Mouse (Mus musculus): ENCODE measurements around the gene Ppp2r2c.

The Ppp2r2c gene

DNA sequence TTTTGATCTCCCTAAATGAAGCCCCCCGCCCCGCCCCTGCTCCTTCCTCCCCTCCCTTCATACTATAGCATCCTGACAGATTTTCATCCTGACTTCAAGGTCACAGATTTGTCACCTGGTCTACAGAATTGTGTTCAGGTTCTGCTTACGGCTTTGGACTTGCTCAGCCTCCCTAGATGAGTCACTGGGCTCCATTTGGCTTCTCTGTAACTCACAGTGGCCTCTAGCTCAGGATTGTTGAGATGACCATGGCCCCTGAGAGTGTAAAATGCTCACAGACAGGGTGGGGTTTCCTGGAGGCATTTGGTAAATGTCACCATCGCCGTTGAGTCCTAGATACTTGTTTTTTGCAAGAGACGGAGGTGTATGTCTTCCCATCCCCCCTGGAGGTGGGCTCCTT is 2.6 kb downstream of the Ppp2r2c start:
- DNase-seq (ENCODE audit: low spot score), result no peak

DNA sequence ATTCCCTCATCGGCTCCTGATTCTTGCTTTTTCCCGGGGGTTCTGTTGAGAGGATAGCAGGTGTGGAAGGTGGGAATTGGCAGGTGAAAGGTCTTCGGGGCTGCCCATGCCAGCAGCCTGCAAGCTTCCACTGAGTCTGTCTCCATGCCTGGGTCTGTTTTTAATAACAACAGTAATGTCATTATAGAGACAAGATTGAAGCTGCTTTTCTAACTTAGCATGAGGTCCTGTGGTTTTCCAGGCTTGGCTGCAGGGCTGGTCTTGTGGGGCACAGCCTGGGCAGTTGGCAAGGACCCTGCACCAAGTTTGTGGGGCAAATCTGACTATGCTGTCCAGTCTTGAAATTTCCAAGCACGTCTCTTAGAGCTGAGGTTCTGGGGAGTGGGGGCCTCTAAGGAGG is 7.6 kb downstream of the Ppp2r2c start:
- DNase-seq (ENCODE audit: low spot score), result no peak

DNA sequence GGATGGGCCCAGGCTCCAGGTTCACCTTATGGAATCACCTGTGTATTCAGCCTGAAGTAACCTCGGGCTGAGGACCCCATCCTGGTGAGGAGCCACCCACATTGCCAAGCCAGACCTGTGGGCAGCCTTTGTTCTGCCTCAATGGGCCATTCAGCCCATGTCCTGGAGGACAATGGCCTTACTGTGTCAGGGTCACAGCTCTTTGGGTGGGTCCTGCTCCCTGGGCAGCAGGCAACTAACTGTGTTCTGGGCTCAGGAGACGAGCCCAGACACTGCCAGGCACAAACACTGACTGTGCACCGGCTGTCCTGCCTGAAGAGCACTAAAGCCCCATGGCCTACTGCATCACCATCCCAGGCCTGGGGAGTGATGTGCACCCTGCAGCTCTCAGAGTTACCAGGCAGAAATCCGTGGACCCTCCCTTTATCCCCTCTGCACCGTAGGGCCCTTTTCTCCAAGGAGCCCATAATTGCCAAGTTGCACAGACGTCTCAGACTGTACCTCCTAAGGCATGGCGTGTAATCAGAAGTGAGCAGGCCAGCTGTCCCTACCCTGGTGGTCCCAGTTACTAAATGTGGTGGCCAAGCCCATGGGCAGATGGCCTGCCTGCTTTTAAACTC is 8.6 kb downstream of the Ppp2r2c start:
- DNase-seq (ENCODE audit: low spot score), result no peak

DNA sequence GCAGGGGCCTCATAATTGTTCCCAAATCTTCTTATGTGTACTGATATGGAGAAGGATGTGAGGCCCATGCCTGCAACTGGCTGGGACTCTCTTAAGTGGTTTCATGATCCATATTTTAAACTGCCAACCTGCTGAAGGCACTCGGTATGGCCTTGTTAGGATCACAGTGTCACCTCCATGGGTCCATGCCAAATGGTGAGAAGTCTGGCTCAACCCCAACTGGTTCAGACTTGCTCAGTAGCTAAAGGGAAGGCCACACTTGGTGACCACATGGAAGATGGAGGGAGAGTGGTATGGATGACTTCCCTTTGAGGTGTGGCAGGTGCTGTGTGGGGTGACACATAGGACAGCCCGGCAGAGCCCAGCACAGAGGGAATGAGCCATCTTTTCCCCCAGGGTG is 9.3 kb downstream of the Ppp2r2c start:
- no peak for DNase-seq (ENCODE audit: low spot score)

GRCm38 (mm10) chr5:36878801-36879200 is 10.5 kb downstream of the Ppp2r2c start:
- DNase-seq (ENCODE audit: low spot score), result no peak

DNA sequence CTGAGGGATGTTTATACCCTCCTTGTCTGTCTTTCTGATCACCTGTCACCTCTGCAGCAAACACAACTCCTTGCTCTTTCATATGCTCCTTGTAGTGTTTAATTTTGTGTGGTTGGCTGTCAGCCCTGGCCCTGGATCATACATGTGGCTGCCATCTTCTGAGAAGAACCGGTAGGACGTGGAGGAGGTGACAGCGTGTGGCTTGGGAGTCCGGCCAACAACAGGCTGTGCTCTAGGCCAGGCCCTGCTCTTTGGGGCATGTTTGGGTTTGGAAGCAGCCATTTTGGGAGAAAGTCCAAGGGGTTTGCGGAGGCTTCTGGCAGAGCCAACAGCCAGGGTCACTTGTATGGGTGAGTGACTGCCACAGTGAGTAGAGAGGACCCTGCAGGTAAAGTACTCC is 12.3 kb downstream of the Ppp2r2c start:
- no peak for DNase-seq (ENCODE audit: low spot score)

GRCm38 (mm10) chr5:36883516-36883915 is 15.2 kb downstream of the Ppp2r2c start:
- no peak for DNase-seq (ENCODE audit: low spot score)

- no peak for DNase-seq (ENCODE audit: low spot score)
These were observed 16.8 kb downstream of the Ppp2r2c start for GRCm38 (mm10) chr5:36885067-36885466.

DNA sequence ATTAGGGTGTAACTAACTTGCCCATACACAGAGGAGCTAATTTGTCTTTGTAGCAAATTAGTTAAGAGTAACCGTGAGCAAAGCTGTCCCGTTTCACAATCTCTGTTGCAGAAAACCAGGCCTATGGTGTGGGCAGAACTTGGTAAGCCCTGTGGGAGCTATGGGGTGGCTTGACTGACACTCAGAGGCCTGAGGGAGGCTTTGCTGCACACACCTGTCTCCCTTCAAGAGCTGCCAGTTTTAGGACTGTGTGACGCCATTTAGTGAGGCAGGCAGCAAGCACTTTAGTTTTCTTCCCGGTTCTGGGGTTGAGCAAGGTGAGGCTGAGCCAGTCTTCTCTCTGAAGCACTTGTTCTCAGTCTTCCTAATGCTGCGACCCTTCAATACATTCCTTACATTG is 17.3 kb downstream of the Ppp2r2c start:
- DNase-seq (ENCODE audit: low spot score), result no peak

DNA sequence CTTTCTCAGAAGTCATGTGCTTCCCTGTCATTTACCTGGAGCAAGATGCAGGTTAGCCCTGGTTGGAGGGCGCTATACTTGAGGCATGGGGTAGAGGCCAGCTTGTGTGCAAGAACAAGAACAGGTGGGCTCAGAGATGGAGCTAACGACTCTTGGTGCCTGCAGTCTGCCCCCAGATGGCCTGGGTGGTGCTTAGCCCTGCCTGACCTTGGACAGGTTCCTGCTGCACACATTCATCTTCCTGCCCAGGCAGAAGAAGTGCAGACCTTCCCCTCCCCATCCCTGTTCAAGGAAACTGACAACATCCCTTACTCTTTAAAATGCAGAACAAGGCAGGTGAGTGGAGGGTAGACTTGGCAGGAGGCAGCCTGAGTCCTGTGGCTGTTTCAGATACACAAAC is 18.0 kb downstream of the Ppp2r2c start:
- no peak for DNase-seq (ENCODE audit: low spot score)

GRCm38 (mm10) chr5:36886852-36887283 is 18.6 kb downstream of the Ppp2r2c start:
- no peak for DNase-seq (ENCODE audit: low spot score)

DNA sequence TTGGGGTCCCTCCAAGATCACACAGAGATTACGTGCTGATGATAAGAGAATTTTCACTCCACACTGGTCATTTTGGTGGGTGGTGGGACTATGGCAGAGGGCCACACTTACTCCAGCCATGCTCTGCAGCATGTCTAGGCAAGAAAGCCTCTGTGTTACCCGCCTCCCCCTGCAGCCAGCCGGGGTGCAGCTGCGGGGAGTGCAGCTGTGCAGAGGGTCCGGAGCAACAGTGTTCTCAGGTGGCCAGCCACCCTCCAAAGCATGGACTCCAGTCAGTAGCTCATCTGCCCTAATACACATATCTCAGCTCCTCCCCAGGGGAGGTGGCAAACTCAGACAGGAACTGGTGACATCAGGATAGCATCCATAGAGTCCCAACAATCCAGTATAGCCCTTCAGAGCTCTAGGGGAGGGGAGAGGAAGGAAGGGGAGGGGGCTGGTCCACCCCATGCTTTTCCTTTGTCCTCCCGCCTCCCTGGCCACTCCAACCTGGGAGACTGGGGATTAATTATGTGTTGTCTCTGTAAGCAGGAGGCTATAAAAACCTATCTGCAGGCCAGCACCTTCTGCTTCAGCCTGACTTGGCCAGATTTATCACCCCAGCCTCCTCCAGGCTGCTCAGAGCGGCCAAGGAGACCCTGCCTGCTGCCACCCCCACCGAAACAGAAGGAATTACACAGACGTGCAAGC is 19.1 kb downstream of the Ppp2r2c start:
- no peak for DNase-seq (ENCODE audit: low spot score)

- no peak for DNase-seq (ENCODE audit: low spot score)
These were observed 20.2 kb downstream of the Ppp2r2c start for GRCm38 (mm10) chr5:36888501-36888900.

DNA sequence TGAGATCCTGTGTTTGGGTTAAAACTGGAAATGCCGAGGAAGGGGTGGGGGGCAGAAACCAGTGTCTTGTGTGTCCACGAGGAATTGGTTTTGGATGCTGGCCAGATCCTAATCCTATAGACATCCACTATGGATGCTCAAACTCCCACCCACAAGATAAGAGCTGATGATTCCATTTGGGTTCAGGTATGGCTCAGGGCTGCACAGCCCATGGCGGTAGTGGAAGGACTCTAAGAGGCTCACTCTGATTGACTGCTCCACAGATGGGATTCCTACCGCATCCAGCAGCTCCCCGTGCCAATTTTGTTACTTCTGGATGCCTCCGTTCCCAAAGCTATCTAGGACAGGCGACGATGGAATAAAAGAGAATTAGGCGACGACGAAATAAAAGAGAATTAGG is 20.6 kb downstream of the Ppp2r2c start:
- DNase-seq (ENCODE audit: low spot score), result no peak

DNA sequence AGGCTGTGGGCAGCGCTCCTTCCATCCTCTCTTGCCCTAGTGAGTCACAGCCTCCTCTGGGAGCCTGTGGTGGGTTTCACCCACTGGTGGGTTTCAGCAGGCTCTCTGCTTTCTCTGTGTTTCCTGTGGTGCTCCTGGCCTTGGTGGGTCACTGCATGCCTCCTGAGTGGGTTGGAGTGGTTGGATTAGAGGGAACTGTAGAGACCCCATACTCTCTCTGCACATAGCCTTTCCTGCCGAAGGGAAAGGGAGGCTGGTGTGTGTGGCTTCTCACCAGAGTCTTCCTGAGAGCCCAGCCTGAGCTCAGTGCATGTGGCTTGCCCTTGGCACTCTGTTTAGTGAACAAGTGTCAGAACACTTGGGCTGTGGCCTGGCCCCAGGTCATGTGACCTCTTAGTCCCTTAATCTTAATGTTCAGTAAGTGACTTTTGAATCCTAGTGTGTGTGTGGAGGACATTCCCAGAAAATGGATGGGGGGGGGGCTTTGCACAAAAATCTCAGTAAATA is 21.1 kb downstream of the Ppp2r2c start:
- DNase-seq (ENCODE audit: low spot score), result no peak

DNA sequence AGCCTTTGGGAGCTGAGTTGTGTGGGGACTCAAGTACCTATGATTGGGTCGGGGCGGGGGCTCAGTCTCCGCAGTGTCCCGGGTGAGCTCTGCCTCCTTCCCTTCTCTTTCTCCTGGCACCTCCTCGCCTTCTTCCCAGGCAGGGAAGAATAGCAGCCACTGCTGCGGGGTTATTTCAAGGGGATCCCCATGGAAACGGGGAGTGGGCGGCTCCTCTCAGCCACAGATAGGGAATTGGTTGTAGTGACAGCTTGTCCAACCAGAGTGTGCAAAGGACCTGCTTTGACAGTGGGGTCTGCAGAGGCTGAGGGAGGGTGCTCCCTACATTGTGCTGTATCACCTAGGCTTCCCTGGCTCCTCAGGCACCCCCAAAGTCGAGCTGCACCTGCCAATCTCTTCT is 22.5 kb downstream of the Ppp2r2c start:
- no peak for DNase-seq (ENCODE audit: low spot score)

DNA sequence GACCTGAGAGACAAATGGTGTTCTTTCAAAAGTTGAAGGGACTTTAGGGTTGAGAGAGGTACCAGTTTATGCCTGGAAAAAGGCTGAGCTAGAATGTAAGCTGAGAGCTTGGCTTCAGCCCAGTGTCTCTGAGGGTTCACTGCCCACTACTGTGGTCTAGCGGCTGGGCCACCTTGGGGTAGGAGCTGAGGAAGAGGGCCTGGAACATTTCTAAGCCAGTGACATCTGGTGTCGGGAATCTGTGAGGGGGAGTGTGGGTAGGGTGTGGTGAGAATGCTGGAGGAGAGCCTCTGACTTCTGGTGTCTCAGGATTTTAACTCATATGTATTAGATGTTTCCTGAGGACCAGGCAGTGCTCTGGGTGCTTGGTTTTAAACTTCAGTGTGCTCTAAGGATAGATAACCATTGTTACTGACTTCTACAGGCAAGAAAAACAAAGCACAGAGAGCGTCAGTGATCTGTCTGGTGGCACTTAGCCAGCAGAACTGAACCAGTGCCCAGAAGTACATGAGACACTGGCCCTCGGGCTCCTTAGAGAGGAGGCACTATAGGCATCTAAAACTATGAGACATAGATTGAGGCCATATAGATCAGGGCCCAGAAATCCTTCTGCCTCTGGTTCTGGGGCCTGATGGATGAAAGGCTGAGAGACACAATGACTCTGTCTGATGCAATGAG is 23.6 kb downstream of the Ppp2r2c start:
- no peak for DNase-seq (ENCODE audit: low spot score)

GRCm38 (mm10) chr5:36893263-36893662 is 24.9 kb downstream of the Ppp2r2c start:
- DNase-seq (ENCODE audit: low spot score), result no peak

- no peak for DNase-seq (ENCODE audit: low spot score)
These were observed 25.8 kb downstream of the Ppp2r2c start for GRCm38 (mm10) chr5:36894070-36894469.

GRCm38 (mm10) chr5:36894604-36895368 is 26.5 kb downstream of the Ppp2r2c start:
- DNase-seq (ENCODE audit: low spot score), result no peak

DNA sequence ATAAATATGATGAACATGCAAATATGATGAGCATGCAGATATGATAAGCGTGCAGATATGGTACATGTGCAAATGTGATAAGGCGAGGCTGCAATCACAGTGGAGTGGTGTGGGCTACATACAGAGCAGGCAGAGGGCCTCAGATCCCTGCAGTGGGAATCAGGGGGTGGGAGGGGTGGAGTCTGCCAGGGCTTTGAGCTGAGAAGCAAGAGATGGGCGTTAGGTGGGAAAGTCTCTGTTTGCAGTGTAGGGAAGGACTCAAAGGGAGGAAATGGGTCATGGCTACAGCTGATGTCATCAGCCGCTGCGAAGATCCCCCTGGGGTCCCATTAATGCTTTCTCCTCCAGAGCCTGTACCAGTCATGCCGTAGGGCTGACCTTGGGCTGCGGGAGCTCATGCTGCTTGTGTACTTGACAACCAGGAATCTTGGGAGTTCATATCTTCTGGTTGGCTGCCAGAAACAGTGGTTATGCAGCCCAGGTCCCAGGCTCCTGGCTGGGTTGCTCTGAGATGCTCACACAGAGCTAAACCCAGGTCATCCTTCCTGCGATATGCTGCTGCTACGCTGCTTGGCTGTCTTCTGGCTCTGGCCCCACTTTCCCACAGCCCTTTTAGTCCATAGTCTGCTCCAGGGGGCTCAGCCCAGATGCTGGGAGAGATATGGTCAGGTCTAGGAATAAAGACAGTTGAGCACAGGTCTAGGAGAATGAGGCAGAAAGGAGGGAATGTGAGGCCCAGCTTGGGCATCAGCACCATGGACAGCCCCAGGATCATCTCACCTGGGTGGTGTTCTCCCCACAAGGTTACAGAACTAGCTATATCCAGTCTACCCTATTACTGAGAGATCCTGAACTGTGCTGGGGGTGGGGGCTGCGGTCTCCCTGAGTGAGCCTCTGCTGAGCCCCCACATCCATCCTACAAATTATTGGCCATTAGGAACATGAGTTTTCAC is 27.6 kb downstream of the Ppp2r2c start:
- no peak for DNase-seq (ENCODE audit: low spot score)
